In the genomic region with DNA sequence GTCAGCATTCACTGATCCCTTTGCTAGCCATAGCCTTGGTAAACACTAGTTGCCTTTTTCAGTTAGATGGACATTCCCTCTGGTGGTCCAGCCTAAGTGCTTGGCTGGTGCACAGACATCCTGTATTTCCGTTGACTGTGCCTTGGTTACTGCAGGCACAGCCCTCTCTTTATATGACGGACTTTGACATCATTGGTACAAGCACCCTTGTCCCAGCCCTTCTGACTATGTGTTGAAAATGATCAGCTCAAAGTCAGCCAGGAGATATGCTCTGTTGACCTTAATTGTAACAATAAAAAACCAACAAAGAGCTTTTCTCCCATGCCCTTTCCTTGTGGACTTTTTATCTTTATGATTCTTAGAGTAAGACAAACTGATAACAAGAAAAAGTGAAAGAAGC, we compare ENCODE assay signal across 20 mouse cellular contexts.
"Had no signal": no experiment of that assay in that cellular context is flagged by ENCODE, and none has a peak within 500 bp of the region (broad histone marks: within the 10 kb centered on the region; RNA-seq: fewer than 3 reads in every experiment).

No protein-coding gene starts in this region.

- ATAC-seq: midbrain, embryonic 16.5 days had no signal

- H3K9ac ChIP-seq: liver, embryonic 15.5 days; lung, embryonic 14.5 days; midbrain, embryonic 12.5 days; neural tube, embryonic 12.5 days; stomach, embryonic 15.5 days had no signal

- DNase-seq: lung, adult 18-20 months; lung, embryonic 14.5 days; lung, postnatal 10 days; lung, postnatal 4 days; midbrain, embryonic 14.5 days; retina, postnatal 1 day; right cerebral cortex, adult 18-20 months; right cerebral cortex, postnatal 25 days; right cerebral cortex, postnatal 4 days; thymus, adult 2 months; thymus, postnatal 25 days; thymus, postnatal 4 days had no signal

- H3K36me3 ChIP-seq: liver, embryonic 15.5 days; midbrain, embryonic 10.5 days; midbrain, embryonic 12.5 days; neural tube, embryonic 12.5 days; stomach, embryonic 15.5 days had no signal

- H3K27ac ChIP-seq: liver, embryonic 15.5 days; midbrain, embryonic 10.5 days; midbrain, embryonic 12.5 days; neural tube, embryonic 12.5 days; stomach, embryonic 15.5 days; stomach, postnatal 0 days had no signal

- H3K4me3 ChIP-seq: liver, embryonic 15.5 days; midbrain, embryonic 10.5 days; midbrain, embryonic 12.5 days; myocyte; neural tube, embryonic 12.5 days; stomach, embryonic 15.5 days had no signal

- H3K4me2 ChIP-seq: liver, embryonic 15.5 days; lung, embryonic 14.5 days; midbrain, embryonic 12.5 days; neural tube, embryonic 12.5 days; stomach, embryonic 15.5 days had no signal

- H3K27me3 ChIP-seq: liver, embryonic 15.5 days; midbrain, embryonic 12.5 days; neural tube, embryonic 12.5 days; stomach, embryonic 15.5 days had no signal

- H3K9me3 ChIP-seq: liver, embryonic 15.5 days; midbrain, embryonic 10.5 days; midbrain, embryonic 12.5 days; neural tube, embryonic 12.5 days; stomach, embryonic 15.5 days had no signal

- H3K4me1 ChIP-seq: liver, embryonic 15.5 days; midbrain, embryonic 10.5 days; midbrain, embryonic 12.5 days; neural tube, embryonic 12.5 days; stomach, embryonic 15.5 days had no signal
